Mouse (Mus musculus) forebrain, embryonic 11.5 days (tissue): ENCODE measurements around the gene Tcp1. TPM values are rescaled to one million over a fixed set of nuclear protein-coding genes. Genes with fewer than 3 reads are reported as not detected.
"Not testable (repeated sequence)": the region's sequence is repeated elsewhere in the genome, so short reads cannot be mapped to it uniquely, and the experiment has no call there.

Experiments
- ATAC-seq: fragments of 200-750 bp; cut with Nextera tagmentation; replicated peaks from 2 replicates; pipeline ENCODE4 v1.8.0; 2017; ENCODE audit warnings: moderate TSS enrichment; ENCODE audit not compliant: low FRiP score
- DNase-seq: peaks from one replicate; pipeline ENCODE4 v3.0.0-alpha.2; 2017; ENCODE audit warnings: low spot score
- H3K27ac ChIP-seq: fragments of 300-500 bp; sonication (generic); 2 replicates; pipeline ENCODE4 v1.5.1; 2014; ENCODE audit warnings: low read depth, low read length
- H3K27me3 ChIP-seq: fragments of 300-500 bp; sonication (generic); 2 replicates; pipeline ENCODE4 v1.6.1; 2014; ENCODE audit warnings: mild to moderate bottlenecking, low read length, mixed read lengths; ENCODE audit not compliant: control insufficient read depth, insufficient read depth
- H3K36me3 ChIP-seq: fragments of 300-500 bp; sonication (generic); 2 replicates; pipeline ENCODE4 v1.6.1; 2014; ENCODE audit warnings: mild to moderate bottlenecking, low read length, moderate library complexity, mixed read lengths; ENCODE audit not compliant: control insufficient read depth, insufficient read depth
- H3K4me1 ChIP-seq: fragments of 300-500 bp; sonication (generic); replicated peaks from 2 replicates; pipeline ENCODE4 v1.6.1; 2014; ENCODE audit warnings: low read length, mixed read lengths; ENCODE audit not compliant: control insufficient read depth, insufficient read depth
- H3K4me2 ChIP-seq: fragments of 300-500 bp; sonication (generic); 2 replicates; pipeline ENCODE4 v1.6.1; 2014; ENCODE audit warnings: low read depth, mild to moderate bottlenecking, low read length, moderate library complexity, mixed read lengths; ENCODE audit not compliant: severe bottlenecking
- H3K4me3 ChIP-seq: fragments of 300-500 bp; sonication (generic); 2 replicates; pipeline ENCODE4 v1.5.1; 2014; ENCODE audit warnings: low read depth, low read length
- H3K9ac ChIP-seq: fragments of 300-500 bp; sonication (generic); 2 replicates; pipeline ENCODE4 v1.6.1; 2014; ENCODE audit warnings: low read length
- H3K9me3 ChIP-seq: fragments of 300-500 bp; sonication (generic); 2 replicates; pipeline ENCODE4 v1.6.1; 2016; ENCODE audit warnings: low read length, mixed read lengths; ENCODE audit not compliant: control insufficient read depth
- WGBS: fragments of 180-500 bp; shearing (Covaris S2); extraction: QIAGEN DNeasy Blood & Tissue Kit; methylation state at CpG from one replicate; pipeline ENCODE4 v1.1.7; 2014; 5-methylcytosine and 5-hydroxymethylcytosine counted together
- polyA plus RNA-seq: library from polyadenylated mRNA; unstranded; fragments of >200 nt; fragmentation: Nextera tagmentation; extraction: Ambion mirVana; gene quantifications from 2 replicates; pipeline ENCODE4 v1.2.1, GENCODE M21; 2014

Tcp1 gene
- polyA plus RNA-seq, 1 experiment from 2014 or later, result 535 TPM

- Histone ChIP-seq H3K9ac (no peak overlapping the region), H3K27ac (no peak overlapping the region), H3K36me3 (peaks cover 25% of the 10 kb centered on the region; the same call in 1 of the 2 replicates), H3K4me2 (no peak overlapping the region), H3K27me3 (no peaks in the 10 kb centered on the region), H3K4me3 (no peak overlapping the region), H3K4me1 (no peaks in the 10 kb centered on the region), H3K9me3 (no peaks in the 10 kb centered on the region)
- DNase-seq, result no peak
- no peak for ATAC-seq
- 93% methylated on average over 3 of the region's 3 CpGs for WGBS
Measured at GRCm38 (mm10) chr17:12925001-12925400, 9.5 kb downstream of the Tcp1 start.

- 89% methylated on average over 8 of the region's 8 CpGs for WGBS
- no peaks in the 10 kb centered on the region for H3K27me3 ChIP-seq
- no peak for ATAC-seq
- no peak overlapping the region for H3K9ac ChIP-seq
- H3K36me3 ChIP-seq, result peaks cover 22% of the 10 kb centered on the region; the same call in 1 of the 2 replicates
- no peaks in the 10 kb centered on the region for H3K4me1 ChIP-seq
- H3K27ac ChIP-seq, result no peak overlapping the region
- no peaks in the 10 kb centered on the region for H3K9me3 ChIP-seq
- H3K4me2 ChIP-seq, result no peak overlapping the region
- H3K4me3 ChIP-seq, result no peak overlapping the region
- no peak for DNase-seq
Measured at GRCm38 (mm10) chr17:12925703-12926180, 10.2 kb downstream of the Tcp1 start.

GRCm38 (mm10) chr17:12931576-12931975, 16.1 kb downstream of the Tcp1 start:
- H3K36me3 ChIP-seq, H3K4me2 ChIP-seq, H3K4me1 ChIP-seq, H3K4me3 ChIP-seq, DNase-seq, H3K27me3 ChIP-seq, H3K9me3 ChIP-seq, ATAC-seq, H3K27ac ChIP-seq, H3K9ac ChIP-seq: not testable (repeated sequence)
- 92% methylated on average over 5 of the region's 5 CpGs for WGBS

GRCm38 (mm10) chr17:12935719-12936118, 20.2 kb downstream of the Tcp1 start:
- WGBS, result 25% methylated on average over 4 of the region's 4 CpGs
- no peak overlapping the region for H3K27ac ChIP-seq

GRCm38 (mm10) chr17:12937412-12937970, 22.0 kb downstream of the Tcp1 start:
- Histone ChIP-seq H3K4me2 (no peak overlapping the region), H3K9me3 (no peaks in the 10 kb centered on the region), H3K4me1 (peaks cover 3% of the 10 kb centered on the region; the same call in 1 of the 2 replicates), H3K9ac (no peak overlapping the region), H3K36me3 (no peaks in the 10 kb centered on the region; the same call in 1 of the 2 replicates), H3K27ac (no peak overlapping the region), H3K4me3 (no peak overlapping the region), H3K27me3 (no peaks in the 10 kb centered on the region)
- ATAC-seq, result no peak
- 85% methylated on average over 2 of the region's 2 CpGs for WGBS
- no peak for DNase-seq

More at GRCm38 (mm10) chr17:12935719-12936118, 20.2 kb downstream of the Tcp1 start:
- ATAC-seq, result 0 out of 2 replicates have a peak, but pooled peaks have one; percentile 6
- H3K4me3 ChIP-seq, result no peak overlapping the region
- H3K36me3 ChIP-seq, result no peaks in the 10 kb centered on the region
- no peak overlapping the region for H3K4me2 ChIP-seq
- H3K9ac ChIP-seq, result no peak overlapping the region
- peaks cover 3% of the 10 kb centered on the region; the same call in 1 of the 2 replicates for H3K4me1 ChIP-seq
- no peak for DNase-seq
- no peaks in the 10 kb centered on the region for H3K9me3 ChIP-seq
- no peaks in the 10 kb centered on the region for H3K27me3 ChIP-seq

- H3K36me3 ChIP-seq, result no peaks in the 10 kb centered on the region; the same call in 1 of the 2 replicates
- no peak overlapping the region for H3K9ac ChIP-seq
- no peaks in the 10 kb centered on the region for H3K27me3 ChIP-seq
- no peak overlapping the region for H3K4me2 ChIP-seq
- ATAC-seq (peak; percentile 31; the same call in 1 of the 2 replicates), DNase-seq (no peak)
- 23% methylated on average over 2 of the region's 2 CpGs for WGBS
- H3K27ac ChIP-seq, result no peak overlapping the region
- H3K4me3 ChIP-seq, result no peak overlapping the region
- peaks cover 3% of the 10 kb centered on the region; the same call in 1 of the 2 replicates for H3K4me1 ChIP-seq
- H3K9me3 ChIP-seq, result no peaks in the 10 kb centered on the region
Measured at GRCm38 (mm10) chr17:12938077-12938476, 22.6 kb downstream of the Tcp1 start.

GRCm38 (mm10) chr17:12939377-12940148, 24.1 kb downstream of the Tcp1 start:
- H3K9ac ChIP-seq, H3K27ac ChIP-seq, DNase-seq, H3K27me3 ChIP-seq, H3K36me3 ChIP-seq, H3K9me3 ChIP-seq, H3K4me1 ChIP-seq: not testable (repeated sequence)
- H3K4me2 ChIP-seq, result peak overlapping the region; percentile 44
- peak overlapping the region; percentile 16; the same call in 1 of the 2 replicates for H3K4me3 ChIP-seq
- 59% methylated on average over 2 of the region's 12 CpGs for WGBS
- peak; percentile 43 for ATAC-seq

- 16% methylated on average over 27 of the region's 27 CpGs for WGBS
- H3K27ac ChIP-seq, result no peak within 1 kb of the TSS
- H3K4me2 ChIP-seq, result peak within 1 kb of the TSS; percentile 44
- peak; percentile 62 for DNase-seq
- ATAC-seq, result peak; percentile 63
- peaks cover 3% of the 10 kb centered on the region; the same call in 1 of the 2 replicates for H3K4me1 ChIP-seq
- H3K4me3 ChIP-seq, result peak within 1 kb of the TSS; percentile 16; the same call in 1 of the 2 replicates
- peaks cover 2% of the 10 kb centered on the region; the same call in 1 of the 2 replicates for H3K36me3 ChIP-seq
- no peaks in the 10 kb centered on the region for H3K9me3 ChIP-seq
- peak within 1 kb of the TSS; percentile 3; the same call in 1 of the 2 replicates for H3K9ac ChIP-seq
- H3K27me3 ChIP-seq, result no peaks in the 10 kb centered on the region
Measured at GRCm38 (mm10) chr17:12940151-12940805, 24.8 kb downstream of the Tcp1 start, which contains the start of gene Acat3. TSS of gene Acat3 (minus strand) at chr17:12940600.
